Mouse (Mus musculus) right cerebral cortex, postnatal 10 days (tissue): ENCODE results near the gene Svopl.

ENCODE experiments used
- DNase-seq, 2 experiments: peaks; one replicate each; pipeline ENCODE4 v3.0.0; 2021; ENCODE audit warnings: low spot score in 2 of 2

Svopl gene

GRCm38 (mm10) chr6:38031924-38032540, 14.8 kb downstream of the Svopl start:
- DNase-seq: peak; percentile 52 to 56

- DNase-seq: no peak
Observed at GRCm38 (mm10) chr6:38028205-38028604, 18.6 kb downstream of the Svopl start.

GRCm38 (mm10) chr6:38027771-38028170, 19.0 kb downstream of the Svopl start:
- no peak for DNase-seq

GRCm38 (mm10) chr6:38023284-38023683, 23.5 kb downstream of the Svopl start:
- DNase-seq: no peak

GRCm38 (mm10) chr6:38021406-38021805, 25.4 kb downstream of the Svopl start:
- no peak for DNase-seq

- no peak for DNase-seq
Observed at GRCm38 (mm10) chr6:38012829-38013228, 34.0 kb downstream of the Svopl start.

GRCm38 (mm10) chr6:38007459-38007858, 39.3 kb downstream of the Svopl start:
- peak; percentile 48 to 62 for DNase-seq

- DNase-seq: no peak
Observed at GRCm38 (mm10) chr6:37967386-37967785, 79.4 kb downstream of the Svopl start.

GRCm38 (mm10) chr6:37951306-37951705, 95.5 kb downstream of the Svopl start:
- no peak for DNase-seq

- no peak for DNase-seq
Observed at GRCm38 (mm10) chr6:37936498-37936897, 110.3 kb downstream of the Svopl start.
